Mouse (Mus musculus) CD4-positive naive resting alpha-beta T cell, adult 57 days (primary cell): ENCODE results near the gene Upk3bl. TPM values are rescaled to one million over a fixed set of nuclear protein-coding genes. Genes with fewer than 3 reads are reported as not detected.

ENCODE experiments used
- total RNA-seq: library from RNA; stranded (reverse); gene quantifications from one replicate; pipeline ENCODE4 v1.2.4, GENCODE M21; 2023

Gene Upk3bl
- total RNA-seq = not detected

DNA sequence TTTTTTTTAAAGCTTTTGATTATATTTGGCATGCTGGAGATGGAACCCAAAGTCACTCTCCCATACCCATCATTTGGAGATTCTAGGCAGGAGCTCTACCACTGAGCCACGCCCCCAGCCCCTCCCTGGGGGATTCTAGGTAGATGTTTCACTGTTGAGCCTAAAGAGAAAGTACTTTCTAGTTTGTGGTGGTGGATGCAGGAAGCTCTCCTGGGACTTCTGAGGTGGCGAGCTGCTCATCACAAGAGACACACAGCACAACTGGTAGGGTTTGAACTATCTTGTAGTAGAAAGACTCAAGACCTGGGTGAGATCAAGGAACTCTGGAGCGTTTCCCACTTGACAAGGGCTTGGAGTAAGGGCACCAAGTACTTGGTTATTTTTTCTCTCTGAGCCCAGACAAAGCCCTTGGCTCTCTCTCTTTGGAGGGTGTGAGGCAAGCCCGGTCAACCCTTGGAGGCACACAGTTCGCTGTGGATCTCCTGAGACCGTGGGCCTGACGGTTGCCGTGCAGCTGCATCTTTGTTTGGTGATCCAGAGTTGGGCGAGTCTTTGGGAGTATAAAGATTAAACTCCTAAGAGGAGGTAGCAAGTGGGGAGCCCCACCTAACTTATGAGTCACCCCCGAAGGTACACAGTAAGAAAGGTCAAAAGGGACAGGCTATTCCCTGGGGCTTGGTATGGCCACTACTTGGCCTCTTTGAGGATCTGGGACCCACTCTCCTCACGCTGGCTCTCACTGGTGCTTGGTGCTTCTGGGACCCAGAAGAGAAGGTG lies at the start of gene Upk3bl:
Gene Upk3bl, plus strand, starts transcription at position 192 of the 777 bp plus-strand sequence.

DNA sequence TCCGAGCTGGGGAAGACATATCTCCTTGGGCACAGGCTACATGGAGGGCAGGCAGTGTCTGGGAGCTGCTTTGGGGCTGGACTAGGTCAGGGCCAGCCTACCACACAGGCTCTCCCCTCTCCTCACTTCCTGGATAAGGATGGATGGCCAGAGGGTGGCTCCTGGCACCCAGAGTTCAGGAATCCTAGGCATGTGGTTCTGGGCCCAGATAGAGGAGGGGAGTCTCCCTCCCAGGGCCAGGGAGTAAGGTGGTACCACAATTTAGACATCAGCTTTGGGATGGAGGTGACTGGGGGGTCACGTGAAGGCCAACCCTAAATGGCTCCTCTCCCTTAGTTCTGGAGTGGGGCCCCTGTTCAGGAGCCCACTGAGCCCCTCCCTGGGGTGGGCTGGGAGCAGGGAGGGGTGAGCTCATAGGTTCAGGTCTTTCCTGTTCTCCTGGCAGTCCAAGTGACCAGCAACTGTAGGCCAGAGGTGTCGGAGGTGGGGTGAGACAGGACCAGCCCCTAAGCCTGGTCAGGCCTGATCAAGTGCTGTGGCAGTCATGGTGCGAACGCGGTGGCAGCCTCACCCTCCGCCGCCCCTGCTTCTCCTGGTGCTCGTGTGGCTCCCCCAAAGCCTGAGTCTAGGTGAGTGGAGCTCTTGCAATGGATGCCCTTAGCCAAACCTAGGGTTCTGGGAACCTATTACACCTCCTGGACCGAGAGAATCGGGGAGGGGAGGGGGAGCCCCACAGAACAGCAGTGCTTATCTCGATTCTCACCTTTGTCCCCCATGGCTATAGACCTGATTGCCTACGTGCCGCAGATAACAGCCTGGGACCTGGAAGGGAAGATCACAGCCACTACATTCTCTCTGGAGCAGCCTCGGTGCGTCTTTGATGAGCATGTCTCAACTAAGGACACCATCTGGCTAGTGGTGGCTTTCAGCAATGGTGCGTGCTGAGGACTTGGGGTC lies 15.8 kb upstream of the Upk3bl start, which contains the start of gene Upk3b:
Gene Upk3b, plus strand, starts transcription at position 239 of the 957 bp plus-strand sequence.

GRCm38 (mm10) chr5:136083669-136084107 lies 29.4 kb downstream of the Upk3bl start, which contains the start of gene Rasa4:
Rasa4 (plus strand) TSS chr5:136083916.

Other genes with a start within 250 kb of the Upk3bl start
- gene Srrm3, start 247.6 kb upstream of the Upk3bl start, total RNA-seq = not detected
- gene Hspb1, start 166.6 kb upstream of the Upk3bl start, total RNA-seq = 6.5 TPM
- gene Ywhag, start 119.9 kb upstream of the Upk3bl start, total RNA-seq = 64.6 TPM
- gene Ssc4d, start 80.0 kb upstream of the Upk3bl start, total RNA-seq = not detected
- not detected for gene Zp3, start 74.4 kb upstream of the Upk3bl start, total RNA-seq
- gene Dtx2, start 59.7 kb upstream of the Upk3bl start, total RNA-seq = 31.4 TPM
- 4.7 TPM for gene Upk3b, start 16.0 kb upstream of the Upk3bl start, total RNA-seq
- 5.8 TPM for gene Rasa4, start 29.4 kb downstream of the Upk3bl start, total RNA-seq
- gene Polr2j, start 62.1 kb downstream of the Upk3bl start, total RNA-seq = 62.0 TPM
- 42.5 TPM for gene Lrwd1, start 81.6 kb downstream of the Upk3bl start, total RNA-seq
- 28.5 TPM for gene Alkbh4, start 81.7 kb downstream of the Upk3bl start, total RNA-seq
- 207 TPM for gene Orai2, start 116.2 kb downstream of the Upk3bl start, total RNA-seq
- gene Prkrip1, start 144.5 kb downstream of the Upk3bl start, total RNA-seq = 30.5 TPM
- 0.56 TPM for gene Sh2b2, start 192.1 kb downstream of the Upk3bl start, total RNA-seq